Mouse (Mus musculus) hematopoietic stem cell, adult 5-6 weeks (primary cell): ENCODE data around the gene Pin1. TPM values are rescaled to one million over a fixed set of nuclear protein-coding genes. Genes with fewer than 3 reads are reported as not detected.

Experiments used
- ATAC-seq, 2 experiments: fragments of 125-278 bp in 1 of 2; replicated peaks in 1 of 2; 2 replicates each; pipeline ENCODE4 v1.8.0; 2016 to 2017; ENCODE audit warnings: inconsistent platforms in 2 of 2, mild to moderate bottlenecking in 2 of 2, moderate number of reproducible peaks in 2 of 2, low read depth in 1 of 2, moderate TSS enrichment in 1 of 2; ENCODE audit not compliant: low FRiP score in 2 of 2, poor library complexity in 2 of 2, severe bottlenecking in 2 of 2, insufficient read depth in 1 of 2, low TSS enrichment in 1 of 2
- total RNA-seq: library from RNA; stranded (forward); fragments of 172-1452, 232-1000 nt; gene quantifications from 2 replicates; pipeline ENCODE4 v1.2.3, GENCODE M21; 2017

Pin1 gene
- total RNA-seq, 1 experiment from 2014 or later, result 8.9 TPM

DNA sequence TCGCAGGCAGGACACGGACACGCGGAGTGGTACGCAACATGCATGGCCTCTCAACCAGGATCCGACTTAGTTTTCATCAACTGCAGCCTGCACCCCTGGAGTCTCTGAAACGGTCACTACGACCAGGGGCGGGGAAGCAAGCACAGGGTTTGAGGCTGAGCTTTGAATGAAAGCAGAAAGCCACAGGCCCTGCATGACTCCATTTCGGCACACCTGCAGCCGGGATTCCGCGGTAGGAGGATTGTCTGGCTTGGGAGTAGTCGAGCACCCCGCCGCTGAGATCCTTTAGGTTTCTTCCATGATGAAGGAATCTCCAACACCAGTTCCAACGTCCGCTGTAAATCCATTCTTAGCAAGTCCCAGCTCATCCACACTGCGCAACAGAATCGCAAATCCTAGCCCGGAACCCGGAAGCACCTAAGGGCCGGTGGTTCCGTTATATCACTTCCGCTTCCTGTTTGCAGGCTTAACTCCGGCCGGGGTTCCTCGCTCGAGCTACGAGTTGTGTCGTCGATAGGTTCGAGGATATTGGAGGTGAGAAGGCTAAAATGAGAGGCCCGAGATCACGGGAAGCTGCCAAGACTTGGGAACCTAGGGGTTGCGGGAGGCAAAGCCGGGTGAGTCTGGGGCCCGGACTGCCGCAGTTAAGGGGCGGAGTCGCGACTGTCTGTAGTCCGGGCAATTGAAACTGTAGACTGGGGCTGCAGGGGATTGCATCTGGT, 7.4 kb upstream of the Pin1 start, which contains the start of gene Fbxl12:
Gene Fbxl12, minus strand, starts transcription at position 408 of the 722 bp plus-strand sequence.
- ATAC-seq, result peak; percentile 71

DNA sequence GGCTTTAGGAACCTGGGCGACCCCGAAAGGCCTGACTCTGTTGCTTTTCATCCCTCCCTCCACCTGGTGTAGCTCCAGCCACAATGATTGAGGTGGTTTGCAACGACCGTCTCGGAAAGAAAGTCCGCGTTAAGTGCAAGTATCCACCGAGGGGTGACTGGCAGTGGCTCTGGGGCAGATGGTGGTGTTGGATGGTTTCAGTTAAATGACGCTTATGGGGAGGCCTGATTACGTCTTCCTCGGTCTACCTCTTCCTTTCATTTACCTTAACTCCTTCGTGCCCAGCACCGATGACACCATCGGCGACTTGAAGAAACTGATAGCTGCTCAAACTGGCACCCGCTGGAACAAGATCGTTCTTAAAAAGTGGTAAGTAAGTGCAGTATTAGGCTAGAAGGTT, 6.8 kb upstream of the Pin1 start:
- peak; percentile 29 to 36; a peak in 2 of 4 replicates for ATAC-seq

GRCm38 (mm10) chr9:20652260-20652658, 364 bp downstream of the Pin1 start:
- ATAC-seq, result peak in 1 of 2 experiments; percentile 12; a peak in 2 of 4 replicates

DNA sequence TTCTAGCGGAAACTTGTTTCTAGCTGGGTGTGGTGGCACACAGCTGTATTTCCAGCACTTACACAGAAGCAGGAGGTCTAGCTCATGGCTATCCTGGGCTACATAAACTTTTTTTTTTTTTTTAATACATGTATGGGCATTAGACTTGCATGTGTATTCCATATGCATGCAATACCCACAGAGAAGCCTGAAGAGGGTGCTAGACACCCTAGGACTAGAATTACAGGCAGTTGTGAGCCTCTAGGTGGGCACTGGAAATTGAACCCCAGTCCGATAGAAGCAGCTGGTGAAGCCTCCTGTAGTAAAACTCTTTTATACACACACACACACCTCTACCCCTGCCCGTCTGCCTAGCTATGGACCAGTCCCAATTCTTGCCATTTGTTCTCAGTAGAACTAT, 2.0 kb downstream of the Pin1 start:
- ATAC-seq, result no peak

GRCm38 (mm10) chr9:20657546-20657945, 5.7 kb downstream of the Pin1 start:
- ATAC-seq, result no peak

DNA sequence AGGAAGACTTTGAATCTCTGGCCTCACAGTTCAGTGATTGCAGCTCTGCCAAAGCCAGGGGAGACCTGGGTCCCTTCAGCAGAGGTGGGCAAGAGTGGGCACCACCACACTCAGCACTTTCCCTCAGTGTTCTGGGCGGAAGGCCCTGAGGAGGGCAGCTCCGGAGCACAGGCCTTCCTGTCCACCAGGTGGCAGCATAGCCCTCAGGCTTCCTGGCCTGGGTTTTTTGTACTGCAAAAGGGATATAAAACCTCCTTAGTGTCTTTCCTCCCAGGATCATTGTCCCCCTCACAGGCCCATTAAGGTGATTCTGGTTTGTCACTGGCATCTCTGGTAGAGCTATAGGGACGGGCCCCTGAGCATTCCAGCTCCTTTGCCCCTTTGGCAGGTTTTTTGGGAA, 10.4 kb downstream of the Pin1 start:
- peak; percentile 63 to 78; a peak in 3 of 4 replicates for ATAC-seq

DNA sequence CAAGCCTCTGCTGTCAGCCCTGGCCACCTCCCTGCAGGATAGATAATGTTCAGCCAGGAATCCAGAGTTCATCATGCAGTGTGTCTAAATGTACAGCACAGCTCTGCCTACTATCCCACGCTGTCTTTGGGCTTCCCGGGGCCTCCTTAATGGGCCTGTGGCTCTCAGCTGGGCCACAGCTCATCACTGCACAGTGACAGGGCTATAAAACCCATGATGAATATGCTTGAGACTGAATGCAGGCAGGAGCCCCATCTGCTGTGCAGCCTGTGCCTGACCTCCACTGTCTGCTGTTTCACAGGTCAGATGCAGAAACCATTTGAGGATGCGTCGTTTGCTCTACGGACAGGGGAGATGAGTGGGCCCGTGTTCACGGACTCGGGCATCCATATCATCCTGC, 11.0 kb downstream of the Pin1 start:
- no peak for ATAC-seq

DNA sequence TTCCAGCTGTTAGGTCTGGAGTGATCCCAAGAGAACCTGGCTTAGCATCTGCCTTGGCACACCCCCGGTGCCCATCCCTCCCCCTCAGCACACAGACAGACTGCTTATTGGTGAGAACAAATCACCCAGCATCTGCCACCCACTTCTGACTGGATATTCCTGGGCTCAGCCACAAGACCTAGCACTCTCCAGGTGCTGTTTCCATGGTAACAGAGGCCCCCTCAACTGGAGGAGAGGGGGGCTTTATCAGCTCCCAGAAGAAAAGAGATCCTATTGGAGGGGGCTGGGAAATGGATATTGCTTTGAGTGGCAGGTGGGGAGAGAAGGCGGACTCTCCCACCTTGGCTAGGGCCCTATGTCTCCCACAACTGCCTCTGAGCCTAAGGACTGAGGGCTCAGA, 12.1 kb downstream of the Pin1 start:
- ATAC-seq, result no peak

DNA sequence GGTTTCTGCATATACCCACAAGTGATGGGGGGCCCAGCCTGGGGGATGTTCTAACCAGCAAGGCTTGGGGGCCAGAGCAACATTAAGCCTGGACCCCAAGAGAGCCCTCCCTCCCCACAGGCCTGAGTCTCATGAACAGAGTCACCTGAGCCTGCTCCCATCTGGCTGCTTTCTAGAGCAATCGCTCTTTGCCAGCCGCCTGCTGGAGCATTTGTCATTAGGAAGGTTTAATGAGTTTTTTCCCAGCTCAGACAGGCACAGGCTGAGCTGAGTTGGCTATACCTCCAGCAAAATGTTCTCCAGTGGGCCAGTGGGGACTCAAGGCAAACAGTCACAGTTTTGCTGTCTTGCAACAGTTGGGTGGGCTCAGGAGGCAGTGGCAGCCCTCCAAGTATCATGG, 12.5 kb downstream of the Pin1 start:
- no peak for ATAC-seq

GRCm38 (mm10) chr9:20664982-20665637, 13.2 kb downstream of the Pin1 start:
- no peak for ATAC-seq

- ATAC-seq, result no peak
These were observed 14.0 kb downstream of the Pin1 start for GRCm38 (mm10) chr9:20665925-20666324.

DNA sequence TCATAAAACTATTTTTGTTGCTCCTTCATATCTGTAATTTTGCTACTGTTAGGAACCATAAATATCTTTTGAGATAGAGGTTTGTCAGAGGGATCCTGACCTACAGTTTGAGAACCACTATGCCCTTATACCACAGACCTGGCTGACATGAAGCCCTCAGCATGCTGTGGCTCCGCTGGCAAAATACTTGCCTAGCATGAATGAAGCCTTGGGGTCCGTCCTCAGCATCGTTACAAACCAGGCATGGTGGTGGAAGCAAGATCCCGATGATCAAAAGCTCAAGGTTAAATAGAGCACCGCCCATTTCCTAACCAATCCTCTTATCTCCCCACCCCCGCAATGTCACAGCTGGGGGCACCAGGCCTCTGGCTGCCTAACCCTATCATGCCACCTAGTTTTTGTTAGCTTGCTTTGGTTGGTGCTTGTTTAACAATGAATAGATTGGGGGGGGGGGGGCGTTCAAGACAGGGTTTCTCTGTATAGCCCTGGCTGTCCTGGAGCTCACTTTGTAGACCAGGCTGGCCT, 14.7 kb downstream of the Pin1 start:
- ATAC-seq, result peak in 1 of 2 experiments; percentile 17; a peak in 2 of 4 replicates

DNA sequence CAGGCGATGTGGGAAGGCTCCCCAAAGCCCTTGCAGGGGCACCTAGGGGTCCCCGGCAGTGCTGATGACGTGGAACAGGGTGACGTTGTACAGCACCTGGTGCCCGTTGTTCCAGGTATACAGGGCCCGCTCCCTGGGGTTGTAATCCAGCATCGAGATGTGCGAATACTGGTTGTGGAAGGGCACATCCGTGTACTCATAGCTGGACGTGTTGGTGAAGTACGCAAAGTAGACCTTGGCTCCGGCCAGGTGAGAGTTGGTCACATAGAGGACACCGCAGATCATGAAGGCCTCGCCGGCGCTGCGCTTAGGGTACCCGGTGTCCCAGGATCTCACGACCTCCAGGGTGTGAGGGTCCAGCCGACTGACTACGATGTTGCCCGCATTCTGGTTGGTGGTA, 16.2 kb downstream of the Pin1 start:
- ATAC-seq, result no peak

- ATAC-seq, result peak; percentile 8 to 19; a peak in 1 of 4 replicates
These were observed 20.2 kb downstream of the Pin1 start for GRCm38 (mm10) chr9:20672047-20672446.

DNA sequence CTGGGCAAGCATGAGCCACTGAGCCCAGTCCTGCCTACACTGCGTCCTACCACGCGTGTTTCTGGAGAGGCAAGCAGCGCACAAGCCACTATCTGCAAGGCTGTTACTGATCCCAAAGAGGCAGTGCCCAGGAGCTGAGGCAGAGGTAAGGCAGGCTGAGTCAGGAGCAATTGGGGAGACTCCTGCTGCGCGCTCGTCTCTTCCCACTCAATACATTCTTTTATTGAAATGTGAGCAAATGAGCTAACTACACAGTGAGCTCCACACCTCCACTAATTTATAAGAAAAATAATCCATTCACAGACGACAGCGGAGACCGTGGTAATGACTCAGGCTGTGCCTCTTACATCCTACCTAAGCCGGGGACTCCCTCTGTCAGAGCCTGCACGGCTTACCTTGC, 26.0 kb downstream of the Pin1 start:
- ATAC-seq, result no peak

DNA sequence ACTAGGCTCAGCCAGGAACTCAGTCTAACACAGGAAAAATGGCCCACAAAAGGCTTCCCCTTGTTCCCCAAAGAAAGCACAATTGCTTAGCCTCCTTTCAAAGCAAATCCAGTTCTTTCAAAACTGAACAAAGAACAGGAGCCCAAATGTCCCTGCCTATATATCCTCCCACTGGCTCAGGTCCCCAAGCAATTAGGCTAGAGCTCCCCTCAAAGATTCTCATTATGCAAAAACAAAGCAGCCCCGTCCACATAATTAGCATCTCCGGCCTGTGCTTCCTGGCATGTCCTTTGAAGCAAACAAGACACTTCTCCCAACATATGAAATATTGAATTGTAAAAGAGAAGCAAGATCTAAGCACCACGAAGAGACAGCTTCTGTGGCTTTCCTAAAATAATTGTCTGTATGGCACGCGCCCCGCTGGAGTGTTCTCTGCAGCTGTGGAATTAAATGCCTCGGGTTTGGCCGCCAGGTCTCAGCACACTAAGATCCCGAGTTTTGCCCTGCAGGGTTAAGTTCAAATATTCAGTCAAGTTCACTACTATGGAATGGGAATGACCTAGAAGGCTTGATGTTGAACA, 28.6 kb downstream of the Pin1 start:
- ATAC-seq, result no peak

DNA sequence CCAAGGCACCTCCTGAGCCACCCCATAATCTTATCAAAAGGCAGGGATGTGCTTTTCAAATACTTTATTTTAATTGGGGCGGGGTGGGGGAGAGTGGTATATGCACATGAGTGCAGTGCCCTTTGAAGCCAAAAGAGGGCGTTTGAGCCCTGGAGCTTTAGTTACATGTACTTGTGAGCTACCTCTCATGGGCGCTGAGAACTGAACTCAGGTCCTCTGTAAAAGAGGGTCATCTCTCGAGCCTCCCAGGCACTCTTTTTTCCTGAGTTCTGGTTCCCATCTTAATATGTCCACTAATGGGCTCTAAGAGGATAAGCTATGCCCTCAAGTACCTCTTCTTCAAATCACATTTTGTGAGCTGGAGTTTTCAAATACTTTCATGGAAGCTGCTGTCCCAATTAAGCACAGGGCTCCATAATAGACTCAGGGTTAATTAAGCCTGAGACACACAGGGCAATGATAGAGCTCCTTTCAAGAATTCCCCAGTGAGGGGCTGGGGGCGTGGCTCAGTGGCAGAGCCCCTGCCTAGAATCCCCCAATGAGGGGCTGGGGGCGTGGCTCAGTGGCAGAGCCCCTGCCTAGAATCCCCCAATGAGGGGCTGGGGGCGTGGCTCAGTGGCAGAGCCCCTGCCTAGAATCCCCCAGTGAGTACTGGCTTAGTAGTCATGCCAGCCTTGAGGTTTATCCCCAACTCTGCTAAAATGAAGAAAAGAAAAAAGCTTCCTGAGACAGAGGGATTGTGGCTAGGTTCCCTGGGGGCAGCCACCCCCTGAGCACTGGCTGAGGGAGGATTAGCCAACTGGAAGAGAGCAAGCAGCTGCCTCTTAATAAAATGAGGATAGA, 29.9 kb downstream of the Pin1 start:
- no peak for ATAC-seq

GRCm38 (mm10) chr9:20682389-20682722, 30.5 kb downstream of the Pin1 start:
- ATAC-seq, result no peak
